Mouse (Mus musculus) MEL (cell line): Measurements from ENCODE around the gene Slc44a2. TPM values are rescaled to one million over a fixed set of nuclear protein-coding genes. Genes with fewer than 3 reads are reported as not detected.
A peak's percentile ranks its signal among the peaks of the same experiment; 100 is the strongest.

ENCODE experiments used
- DNase-seq: peaks from one replicate; pipeline ENCODE4 v3.0.0; 2011; ENCODE audit warnings: low read depth, low spot score
- H3K27ac ChIP-seq: 2 replicates; pipeline ENCODE4 v1.5.1; 2012; ENCODE audit warnings: low read depth, mild to moderate bottlenecking, control low read depth, low read length, moderate library complexity; ENCODE audit not compliant: control insufficient read depth
- H3K27me3 ChIP-seq, 2 experiments: fragments of 150-350 bp in 1 of 2; sonication (generic) in 1 of 2; 2 replicates each; pipeline ENCODE4 v1.6.1; 2012; ENCODE audit warnings: low read length in 2 of 2, mild to moderate bottlenecking in 2 of 2, improper control_type of control experiment in 1 of 2, moderate library complexity in 1 of 2; ENCODE audit not compliant: insufficient read depth in 2 of 2, control insufficient read depth in 1 of 2
- H3K36me3 ChIP-seq, 2 experiments: 2 replicates each; pipeline ENCODE4 v1.6.1; 2012 to 2014; ENCODE audit warnings: low read length in 2 of 2, improper control_type of control experiment in 1 of 2, inconsistent platforms in 1 of 2, mild to moderate bottlenecking in 1 of 2; ENCODE audit not compliant: insufficient read depth in 2 of 2, control insufficient read depth in 1 of 2
- H3K4me1 ChIP-seq, 2 experiments: fragments of 150-350 bp in 1 of 2; sonication (generic) in 1 of 2; 2 replicates each; pipeline ENCODE4 v1.6.1; 2012; ENCODE audit warnings: low read length in 2 of 2, improper control_type of control experiment in 1 of 2, mild to moderate bottlenecking in 1 of 2; ENCODE audit not compliant: insufficient read depth in 2 of 2, control insufficient read depth in 1 of 2
- H3K4me3 ChIP-seq, 2 experiments: fragments of 150-350 bp in 1 of 2; sonication (generic) in 1 of 2; 2 replicates each; pipeline ENCODE4 v1.5.1; 2012; ENCODE audit warnings: low read depth in 2 of 2, low read length in 2 of 2, mild to moderate bottlenecking in 2 of 2, moderate library complexity in 2 of 2, control low read depth in 1 of 2, improper control_type of control experiment in 1 of 2; ENCODE audit not compliant: control insufficient read depth in 1 of 2, insufficient read depth in 1 of 2
- H3K79me2 ChIP-seq: 2 replicates; pipeline ENCODE4 v1.6.1; 2012; ENCODE audit warnings: mild to moderate bottlenecking, low read length, moderate library complexity; ENCODE audit not compliant: control insufficient read depth, poor library complexity, insufficient read depth
- H3K9ac ChIP-seq: 2 replicates; pipeline ENCODE4 v1.6.1; 2012; ENCODE audit warnings: low read depth, mild to moderate bottlenecking, control low read depth, low read length, moderate library complexity; ENCODE audit not compliant: control insufficient read depth, poor library complexity, severe bottlenecking
- H3K9me3 ChIP-seq: fragments of 150-350 bp; sonication (generic); replicated peaks from 2 replicates; pipeline ENCODE4 v1.6.1; 2012; ENCODE audit warnings: mild to moderate bottlenecking, low read length, improper control_type of control experiment, moderate library complexity; ENCODE audit not compliant: insufficient read depth
- BHLHE40 ChIP-seq: IDR thresholded peaks from 2 replicates; pipeline ENCODE4 v1.6.1; 2012; ENCODE audit warnings: low read depth, mild to moderate bottlenecking, inconsistent platforms, low read length, improper control_type of control experiment, borderline replicate concordance
- CTCF ChIP-seq, 3 experiments: IDR thresholded peaks in 2 of 3; conservative IDR thresholded peaks in 1 of 3; 2 replicates each; pipeline ENCODE4 v1.5.1; 2011 to 2012; ENCODE audit warnings: low read length in 3 of 3, low read depth in 2 of 3, mild to moderate bottlenecking in 2 of 3, improper control_type of control experiment in 1 of 3, inconsistent platforms in 1 of 3, mixed read lengths in 1 of 3, moderate library complexity in 1 of 3; ENCODE audit not compliant: control insufficient read depth in 1 of 3, insufficient read depth in 1 of 3, poor library complexity in 1 of 3, severe bottlenecking in 1 of 3
- ETS1 ChIP-seq: IDR thresholded peaks from 2 replicates; pipeline ENCODE4 v1.6.1; 2012; ENCODE audit warnings: low read depth, mild to moderate bottlenecking, inconsistent platforms, low read length, improper control_type of control experiment, moderate library complexity
- GABPA ChIP-seq: IDR thresholded peaks from 2 replicates; pipeline ENCODE4 v1.6.1; 2012; ENCODE audit warnings: low read depth, mild to moderate bottlenecking, inconsistent platforms, low read length, improper control_type of control experiment, moderate library complexity
- GATA1 ChIP-seq: IDR thresholded peaks from 2 replicates; pipeline ENCODE4 v1.6.1; 2011; ENCODE audit warnings: low read depth, low read length, improper control_type of control experiment
- HCFC1 ChIP-seq: IDR thresholded peaks from 2 replicates; pipeline ENCODE4 v1.6.1; 2012; ENCODE audit warnings: low read depth, mild to moderate bottlenecking, inconsistent platforms, low read length, improper control_type of control experiment, moderate library complexity
- MAX ChIP-seq: IDR thresholded peaks from 2 replicates; pipeline ENCODE4 v1.6.1; 2011; ENCODE audit warnings: low read length, improper control_type of control experiment
- NELFE ChIP-seq: IDR thresholded peaks from 2 replicates; pipeline ENCODE4 v1.6.1; 2011; ENCODE audit warnings: low read depth, low read length, improper control_type of control experiment
- POLR2A ChIP-seq, 2 experiments: IDR thresholded peaks; 2 replicates each; pipeline ENCODE4 v1.6.1; 2011 to 2012; ENCODE audit warnings: low read length in 2 of 2, mild to moderate bottlenecking in 2 of 2, control low read depth in 1 of 2, improper control_type of control experiment in 1 of 2, low read depth in 1 of 2, moderate library complexity in 1 of 2; ENCODE audit not compliant: control insufficient read depth in 1 of 2, insufficient read depth in 1 of 2, poor library complexity in 1 of 2
- POLR2AphosphoS2 ChIP-seq: IDR thresholded peaks from 2 replicates; pipeline ENCODE4 v1.6.1; 2011; ENCODE audit warnings: low read length, improper control_type of control experiment
- RAD21 ChIP-seq: IDR thresholded peaks from 2 replicates; pipeline ENCODE4 v1.6.1; 2011; ENCODE audit warnings: mild to moderate bottlenecking, low read depth, low read length, improper control_type of control experiment
- RCOR1 ChIP-seq: IDR thresholded peaks from 2 replicates; pipeline ENCODE4 v1.6.1; 2012; ENCODE audit warnings: low read depth, mild to moderate bottlenecking, inconsistent platforms, low read length, improper control_type of control experiment
- SIN3A ChIP-seq: IDR thresholded peaks from 2 replicates; pipeline ENCODE4 v1.6.1; 2012; ENCODE audit warnings: low read length, improper control_type of control experiment, inconsistent platforms
- SMC3 ChIP-seq: IDR thresholded peaks from 2 replicates; pipeline ENCODE4 v1.6.1; 2011; ENCODE audit warnings: low read depth, low read length, improper control_type of control experiment
- TAL1 ChIP-seq: IDR thresholded peaks from 2 replicates; pipeline ENCODE4 v1.6.1; 2012; ENCODE audit warnings: mild to moderate bottlenecking, inconsistent platforms, low read length, moderate library complexity, mixed read lengths
- TCF12 ChIP-seq: IDR thresholded peaks from 2 replicates; pipeline ENCODE4 v1.6.1; 2014; ENCODE audit warnings: low read depth, mild to moderate bottlenecking, inconsistent platforms, low read length, improper control_type of control experiment, moderate library complexity
- UBTF ChIP-seq: IDR thresholded peaks from 2 replicates; pipeline ENCODE4 v1.6.1; 2012; ENCODE audit warnings: low read depth, mild to moderate bottlenecking, inconsistent platforms, low read length, improper control_type of control experiment, moderate library complexity, borderline replicate concordance; ENCODE audit not compliant: insufficient read depth
- ZMIZ1 ChIP-seq: IDR thresholded peaks from 2 replicates; pipeline ENCODE4 v1.6.1; 2012; ENCODE audit warnings: low read depth, mild to moderate bottlenecking, inconsistent platforms, low read length, improper control_type of control experiment, moderate library complexity
- polyA plus RNA-seq, 2 experiments: library from polyadenylated mRNA; stranded (reverse) in 1 of 2; unstranded in 1 of 2; fragments of >175 nt in 1 of 2; fragments of >200 nt in 1 of 2; gene quantifications; 2 replicates each; pipeline versions ENCODE4 v1.2.1 to v1.2.4; 2012; ENCODE audit warnings: low replicate concordance in 2 of 2, low read depth in 1 of 2; ENCODE audit not compliant: insufficient read length in 2 of 2, insufficient read depth in 1 of 2, missing spikeins in 1 of 2
- total RNA-seq: library from RNA; depleted of rRNA; stranded (reverse); fragments of 300-350 nt; gene quantifications from 2 replicates; pipeline ENCODE4 v1.2.3, GENCODE M21; 2012

Slc44a2 gene
- total and polyA plus RNA-seq, 3 experiments, result 27.3 to 121 TPM; not detected in 1

DNA sequence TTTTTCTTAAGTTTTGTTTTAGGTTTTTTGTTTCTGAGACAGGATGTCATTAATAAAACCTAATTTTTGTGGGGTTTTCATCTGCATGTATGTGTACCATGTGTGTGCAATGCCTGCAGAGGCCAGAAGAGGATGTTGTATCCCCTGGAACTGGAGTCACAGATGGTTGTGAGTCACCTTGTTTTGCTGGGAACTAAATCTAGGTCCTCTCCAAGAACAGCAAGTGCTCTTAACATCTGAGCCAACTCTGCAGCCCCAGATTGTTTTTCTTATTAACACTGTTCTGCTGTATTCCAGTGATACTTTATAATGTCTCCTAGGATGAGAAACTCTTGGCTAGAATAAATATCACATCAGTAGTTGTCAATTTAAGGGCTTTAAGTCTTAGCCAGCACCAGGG, 60.4 kb downstream of the Slc44a2 start:
- Histone ChIP-seq H3K4me1 (peaks cover 20 to 24% of the 10 kb centered on the region in 2 experiments), H3K27me3 (no peaks in the 10 kb centered on the region), H3K36me3 (peaks cover 52 to 75% of the 10 kb centered on the region in 2 experiments), H3K4me3 (no peak overlapping the region), H3K9me3 (no peaks in the 10 kb centered on the region), H3K79me2 (peaks cover 95% of the 10 kb centered on the region), H3K9ac (no peak overlapping the region), H3K27ac (no peak overlapping the region)
- no peak for TF ChIP-seq BHLHE40
- TF ChIP-seq POLR2A (IDR thresholded peaks at IDR 0.05; ENCODE audit: control insufficient read depth in 1 of 2, insufficient read depth in 1 of 2, low read depth in 1 of 2, low read length in 2 of 2, poor library complexity in 1 of 2), result 0 out of 4 replicates have a peak, but pooled peaks of 1 of the 2 experiments have one; percentile 2
- TF ChIP-seq RAD21, result no peak
- TF ChIP-seq POLR2AphosphoS2, result no peak
- no peak for TF ChIP-seq NELFE
- no peak for TF ChIP-seq ZMIZ1
- no peak for TF ChIP-seq GABPA
- TF ChIP-seq SMC3, result no peak
- no peak for TF ChIP-seq TAL1
- no peak for TF ChIP-seq MAX
- TF ChIP-seq HCFC1, result no peak
- no peak for TF ChIP-seq SIN3A
- no peak for TF ChIP-seq UBTF
- TF ChIP-seq TCF12, result no peak
- TF ChIP-seq CTCF (IDR thresholded peaks at IDR 0.05 in 2 of 3, conservative IDR thresholded peaks at IDR 0.05 in 1 of 3; ENCODE audit: control insufficient read depth in 1 of 3, insufficient read depth in 1 of 3, low read depth in 2 of 3, low read length in 3 of 3, poor library complexity in 1 of 3, severe bottlenecking in 1 of 3), result peak in 2 of 3 experiments; percentile 20 to 32; a peak in 2 of 6 replicates
- DNase-seq, result no peak

- peaks cover 85% of the 10 kb centered on the region for H3K79me2 ChIP-seq
- no peak overlapping the region for H3K4me3 ChIP-seq
- H3K27ac ChIP-seq, result no peak overlapping the region
- H3K9ac ChIP-seq, result no peak overlapping the region
- no peaks in the 10 kb centered on the region for H3K27me3 ChIP-seq
- TF ChIP-seq GATA1 (peak; percentile 64), TAL1 (peak; percentile 29), ETS1 (no peak), SIN3A (0 out of 2 replicates have a peak, but pooled peaks have one; percentile 20), RCOR1 (no peak)
- no peaks in the 10 kb centered on the region for H3K9me3 ChIP-seq
- H3K4me1 ChIP-seq, result peaks cover 12 to 15% of the 10 kb centered on the region in 2 experiments
- peak; percentile 62 for DNase-seq
- peaks cover 37 to 79% of the 10 kb centered on the region in 2 experiments for H3K36me3 ChIP-seq
These were observed 63.5 kb downstream of the Slc44a2 start for GRCm38 (mm10) chr9:21383966-21384365.
